Mouse (Mus musculus): ENCODE results near the gene Baiap3. TPM values are rescaled to one million over a fixed set of nuclear protein-coding genes. Genes with fewer than 3 reads are reported as not detected.

The Baiap3 gene
- 5.8 and 7.1 TPM in 2 replicates for polyA plus RNA-seq (2014; fragmentation: Nextera tagmentation; extraction: Ambion mirVana)

DNA sequence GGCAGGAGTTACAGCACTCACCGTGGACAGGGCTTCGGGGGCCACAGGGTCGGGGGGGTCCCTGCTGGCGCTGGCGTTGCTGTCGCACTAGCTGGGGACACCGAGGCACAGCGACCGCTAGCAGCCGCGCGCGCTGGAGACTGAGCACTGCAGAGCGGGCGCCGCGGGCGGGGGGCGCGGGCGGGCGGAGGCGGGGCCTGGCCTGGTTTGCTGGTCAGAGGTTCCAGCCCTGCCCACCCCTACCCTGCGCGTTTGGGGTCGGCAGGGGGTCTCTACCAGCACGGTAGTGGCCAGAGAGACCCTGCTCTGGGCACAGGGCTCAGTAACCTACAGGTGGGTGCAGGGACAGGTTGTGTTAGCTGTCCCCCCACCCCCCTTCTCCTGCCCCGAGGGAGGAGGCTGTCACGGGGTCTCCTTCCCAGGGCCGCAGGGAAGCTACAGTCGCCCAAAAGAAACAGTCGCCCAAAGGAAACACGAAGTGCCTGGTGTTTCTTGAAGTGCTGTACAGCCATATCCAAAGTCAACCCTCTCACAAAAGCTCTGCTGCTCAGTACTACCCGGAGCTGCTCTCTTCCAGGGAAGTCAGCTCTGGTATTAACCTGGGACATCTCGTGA, at the start of gene Baiap3:
TSS of gene Baiap3 (minus strand) at position 225 of the 615 bp plus-strand sequence.
- Histone ChIP-seq H3K4me1 (ENCODE audit: control insufficient read depth, insufficient read depth, low read length) (peaks cover 24% of the 10 kb centered on the region), H3K9ac (replicated peaks; ENCODE audit: low read depth, low read length) (peak within 1 kb of the TSS; percentile 32; the same call in 1 of the 2 replicates), H3K27ac (ENCODE audit: low read depth, low read length) (no peak within 1 kb of the TSS), H3K4me3 (ENCODE audit: low read depth, low read length) (peak within 1 kb of the TSS; percentile 17), H3K4me2 (ENCODE audit: low read depth, low read length) (peak within 1 kb of the TSS; percentile 48), H3K36me3 (ENCODE audit: control insufficient read depth, insufficient read depth, low read length) (0 out of 2 replicates have a peak, but pooled peaks cover 7% of the 10 kb centered on the region), H3K9me3 (ENCODE audit: control insufficient read depth, low read length) (no peaks in the 10 kb centered on the region), H3K27me3 (ENCODE audit: control insufficient read depth, insufficient read depth, low read length) (peaks cover 8% of the 10 kb centered on the region)
- 5% methylated on average over 35 of the region's 35 CpGs for WGBS
- no peak for ATAC-seq (ENCODE audit: low read depth)

DNA sequence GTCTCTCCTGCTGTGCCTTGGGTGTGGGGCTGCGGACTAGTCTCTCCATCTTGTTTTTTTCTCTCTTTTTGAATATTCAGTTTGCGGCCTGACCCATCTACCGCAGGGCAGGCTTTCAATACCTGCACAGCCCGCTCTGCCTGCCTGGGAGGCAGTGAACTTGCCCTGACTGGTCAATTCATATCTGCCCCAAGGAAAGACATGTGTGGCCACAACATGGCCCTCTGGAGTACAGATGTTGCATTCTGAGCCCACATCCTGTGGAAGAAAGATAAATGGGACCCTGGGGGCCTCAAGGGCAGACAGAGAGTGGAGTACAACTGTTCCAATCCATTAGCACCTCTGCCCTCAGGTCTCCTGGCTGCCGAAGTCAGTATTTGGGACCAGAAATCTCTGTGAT, 41.9 kb upstream of the Baiap3 start, which contains the start of gene Prss34:
TSS of gene Prss34 (plus strand) at position 301 of the 400 bp plus-strand sequence.
- 76% methylated on average over 5 of the region's 5 CpGs for WGBS
- no peak for ATAC-seq (ENCODE audit: low read depth)
- no peaks in the 10 kb centered on the region for H3K4me1 ChIP-seq (ENCODE audit: control insufficient read depth, insufficient read depth, low read length)

DNA sequence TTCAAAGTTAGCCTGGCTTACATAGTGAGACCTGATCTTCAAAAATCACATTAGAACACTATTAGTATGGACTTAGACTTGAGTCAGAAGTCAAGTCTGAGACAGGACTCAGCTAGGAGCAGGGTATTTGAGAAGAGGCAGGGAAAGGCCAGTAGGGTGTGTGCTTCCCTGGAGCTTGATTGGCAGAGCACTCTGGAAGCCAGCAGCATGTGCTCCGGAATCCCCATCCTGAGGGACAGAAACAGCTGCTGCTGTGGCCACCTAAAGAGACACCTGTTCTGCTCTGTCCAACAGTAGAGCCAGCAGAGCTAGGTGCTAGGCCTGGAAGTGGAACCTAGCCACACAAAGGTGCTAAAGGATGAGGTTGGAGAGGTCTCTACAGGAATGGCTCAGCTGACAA, 37.9 kb upstream of the Baiap3 start:
- H3K4me1 ChIP-seq (ENCODE audit: control insufficient read depth, insufficient read depth, low read length) = no peaks in the 10 kb centered on the region
- H3K36me3 ChIP-seq (ENCODE audit: control insufficient read depth, insufficient read depth, low read length) = no peaks in the 10 kb centered on the region
- no peaks in the 10 kb centered on the region for H3K27me3 ChIP-seq (ENCODE audit: control insufficient read depth, insufficient read depth, low read length)
- no peaks in the 10 kb centered on the region for H3K9me3 ChIP-seq (ENCODE audit: control insufficient read depth, low read length)
- no peak overlapping the region for H3K4me3 ChIP-seq (ENCODE audit: low read depth, low read length)
- no peak overlapping the region for H3K27ac ChIP-seq (ENCODE audit: low read depth, low read length)
- H3K9ac ChIP-seq (replicated peaks; ENCODE audit: low read depth, low read length) = no peak overlapping the region
- WGBS = 72% methylated on average over 1 of the region's 1 CpGs
- H3K4me2 ChIP-seq (ENCODE audit: low read depth, low read length) = no peak overlapping the region
- no peak for ATAC-seq (ENCODE audit: low read depth)

More for the DNA sequence above, 41.9 kb upstream of the Baiap3 start, which contains the start of gene Prss34:
- H3K4me2 ChIP-seq (ENCODE audit: low read depth, low read length) = no peak within 1 kb of the TSS
- no peaks in the 10 kb centered on the region for H3K27me3 ChIP-seq (ENCODE audit: control insufficient read depth, insufficient read depth, low read length)
- H3K9ac ChIP-seq (replicated peaks; ENCODE audit: low read depth, low read length) = no peak within 1 kb of the TSS
- no peaks in the 10 kb centered on the region for H3K9me3 ChIP-seq (ENCODE audit: control insufficient read depth, low read length)
- no peak within 1 kb of the TSS for H3K27ac ChIP-seq (ENCODE audit: low read depth, low read length)
- H3K36me3 ChIP-seq (ENCODE audit: control insufficient read depth, insufficient read depth, low read length) = no peaks in the 10 kb centered on the region
- H3K4me3 ChIP-seq (ENCODE audit: low read depth, low read length) = no peak within 1 kb of the TSS

DNA sequence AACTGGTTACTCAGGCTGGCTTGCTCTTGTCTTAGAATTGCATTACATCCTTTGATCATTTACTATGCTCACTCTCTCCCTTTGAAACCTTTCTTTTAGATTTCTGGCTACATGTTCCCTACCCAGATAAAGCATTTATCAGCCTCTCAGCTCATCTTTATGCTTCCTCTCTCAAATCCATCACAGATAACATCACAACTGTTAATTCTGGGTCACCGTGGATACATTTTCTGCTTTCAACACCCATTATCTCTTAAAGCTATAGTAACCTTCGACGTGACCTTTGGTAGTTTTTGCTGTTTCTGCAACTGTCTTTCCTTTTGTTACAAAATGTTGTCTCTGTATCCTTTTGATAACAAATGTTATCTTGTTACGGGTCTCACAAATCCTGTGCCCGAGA, 37.3 kb upstream of the Baiap3 start:
- no peaks in the 10 kb centered on the region for H3K27me3 ChIP-seq (ENCODE audit: control insufficient read depth, insufficient read depth, low read length)
- H3K27ac ChIP-seq (ENCODE audit: low read depth, low read length) = no peak overlapping the region
- ATAC-seq (ENCODE audit: low read depth) = no peak
- no peaks in the 10 kb centered on the region for H3K36me3 ChIP-seq (ENCODE audit: control insufficient read depth, insufficient read depth, low read length)
- WGBS = 85% methylated on average over 5 of the region's 5 CpGs
- no peaks in the 10 kb centered on the region for H3K4me1 ChIP-seq (ENCODE audit: control insufficient read depth, insufficient read depth, low read length)
- H3K4me3 ChIP-seq (ENCODE audit: low read depth, low read length) = no peak overlapping the region
- H3K9me3 ChIP-seq (ENCODE audit: control insufficient read depth, low read length) = no peaks in the 10 kb centered on the region
- no peak overlapping the region for H3K9ac ChIP-seq (replicated peaks; ENCODE audit: low read depth, low read length)
- H3K4me2 ChIP-seq (ENCODE audit: low read depth, low read length) = no peak overlapping the region

DNA sequence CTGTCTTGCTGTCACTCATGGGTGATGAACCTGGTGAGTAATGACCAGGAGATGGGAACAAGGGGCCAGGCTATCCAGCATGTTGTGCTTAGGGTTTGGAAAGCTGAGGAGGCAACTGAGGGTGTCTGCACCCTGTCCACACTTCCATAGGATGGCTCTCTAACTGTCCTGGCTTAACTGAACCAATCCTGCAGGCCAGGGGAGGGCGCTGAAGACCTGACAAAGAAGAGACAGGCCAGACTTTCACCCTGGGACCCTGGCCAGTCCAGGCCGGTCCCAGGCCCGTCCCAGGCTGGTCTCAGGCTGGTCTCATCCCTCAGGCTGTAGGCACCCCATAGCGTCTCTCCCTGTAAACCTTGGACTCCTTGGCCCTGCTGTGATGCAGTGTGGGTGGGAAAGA, 34.2 kb upstream of the Baiap3 start:
- ATAC-seq (ENCODE audit: low read depth) = no peak
- no peak overlapping the region for H3K4me2 ChIP-seq (ENCODE audit: low read depth, low read length)
- no peak overlapping the region for H3K27ac ChIP-seq (ENCODE audit: low read depth, low read length)
- H3K9me3 ChIP-seq (ENCODE audit: control insufficient read depth, low read length) = no peaks in the 10 kb centered on the region
- H3K4me3 ChIP-seq (ENCODE audit: low read depth, low read length) = no peak overlapping the region
- H3K9ac ChIP-seq (replicated peaks; ENCODE audit: low read depth, low read length) = no peak overlapping the region
- H3K4me1 ChIP-seq (ENCODE audit: control insufficient read depth, insufficient read depth, low read length) = no peaks in the 10 kb centered on the region
- 46% methylated on average over 4 of the region's 4 CpGs for WGBS
- no peaks in the 10 kb centered on the region for H3K27me3 ChIP-seq (ENCODE audit: control insufficient read depth, insufficient read depth, low read length)
- H3K36me3 ChIP-seq (ENCODE audit: control insufficient read depth, insufficient read depth, low read length) = no peaks in the 10 kb centered on the region

DNA sequence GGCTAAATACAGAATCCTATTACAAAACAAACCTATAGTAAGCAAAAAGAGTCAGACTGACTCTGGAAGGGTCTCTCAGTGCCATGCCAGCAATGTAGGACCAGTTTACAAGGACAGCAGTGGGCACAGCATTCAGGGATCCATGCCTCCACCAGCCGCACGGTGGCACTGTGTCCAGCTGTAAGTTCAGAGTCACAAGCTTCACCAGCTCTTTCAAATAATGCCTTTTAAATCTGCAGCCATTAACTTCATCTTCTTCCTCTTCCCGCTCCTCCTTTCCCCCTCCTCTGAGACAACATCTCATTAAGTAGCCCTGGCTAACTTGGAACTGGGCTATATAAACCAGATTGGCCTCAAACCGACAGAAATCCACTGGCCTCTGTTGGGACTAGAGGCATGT, 32.7 kb upstream of the Baiap3 start:
- Histone ChIP-seq H3K4me1 (ENCODE audit: control insufficient read depth, insufficient read depth, low read length) (no peaks in the 10 kb centered on the region), H3K36me3 (ENCODE audit: control insufficient read depth, insufficient read depth, low read length) (no peaks in the 10 kb centered on the region), H3K9ac (replicated peaks; ENCODE audit: low read depth, low read length) (no peak overlapping the region), H3K4me2 (ENCODE audit: low read depth, low read length) (no peak overlapping the region), H3K27ac (ENCODE audit: low read depth, low read length) (no peak overlapping the region), H3K9me3 (ENCODE audit: control insufficient read depth, low read length) (no peaks in the 10 kb centered on the region), H3K27me3 (ENCODE audit: control insufficient read depth, insufficient read depth, low read length) (no peaks in the 10 kb centered on the region), H3K4me3 (ENCODE audit: low read depth, low read length) (no peak overlapping the region)
- no peak for ATAC-seq (ENCODE audit: low read depth)
- 26% methylated on average over 4 of the region's 4 CpGs for whole genome bisulfite sequencing

DNA sequence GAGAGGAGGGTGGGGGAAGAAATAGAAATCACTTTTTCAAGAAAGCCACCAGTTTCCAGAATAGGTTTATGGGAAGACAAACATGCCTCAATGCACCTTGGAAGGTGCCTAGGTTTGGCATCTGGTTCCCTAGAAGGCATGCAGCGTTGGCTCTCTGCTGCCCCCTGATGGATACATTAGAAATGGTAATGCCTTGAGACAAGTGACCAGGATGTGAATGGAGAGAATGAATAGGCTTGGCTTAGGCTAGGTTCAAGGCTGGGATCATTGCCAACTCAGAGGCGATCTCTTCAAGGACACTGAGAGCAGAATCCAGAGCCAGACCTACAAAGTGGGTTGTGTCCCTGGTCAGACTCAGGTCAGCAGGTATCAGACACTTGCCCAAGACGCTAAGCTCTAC, 28.9 kb upstream of the Baiap3 start:
- 27% methylated on average over 3 of the region's 3 CpGs for WGBS
- Histone ChIP-seq H3K4me3 (ENCODE audit: low read depth, low read length) (no peak overlapping the region), H3K4me1 (ENCODE audit: control insufficient read depth, insufficient read depth, low read length) (no peaks in the 10 kb centered on the region), H3K36me3 (ENCODE audit: control insufficient read depth, insufficient read depth, low read length) (no peaks in the 10 kb centered on the region), H3K27me3 (ENCODE audit: control insufficient read depth, insufficient read depth, low read length) (no peaks in the 10 kb centered on the region), H3K27ac (ENCODE audit: low read depth, low read length) (no peak overlapping the region), H3K4me2 (ENCODE audit: low read depth, low read length) (no peak overlapping the region), H3K9ac (replicated peaks; ENCODE audit: low read depth, low read length) (no peak overlapping the region), H3K9me3 (ENCODE audit: control insufficient read depth, low read length) (no peaks in the 10 kb centered on the region)
- no peak for ATAC-seq (ENCODE audit: low read depth)

DNA sequence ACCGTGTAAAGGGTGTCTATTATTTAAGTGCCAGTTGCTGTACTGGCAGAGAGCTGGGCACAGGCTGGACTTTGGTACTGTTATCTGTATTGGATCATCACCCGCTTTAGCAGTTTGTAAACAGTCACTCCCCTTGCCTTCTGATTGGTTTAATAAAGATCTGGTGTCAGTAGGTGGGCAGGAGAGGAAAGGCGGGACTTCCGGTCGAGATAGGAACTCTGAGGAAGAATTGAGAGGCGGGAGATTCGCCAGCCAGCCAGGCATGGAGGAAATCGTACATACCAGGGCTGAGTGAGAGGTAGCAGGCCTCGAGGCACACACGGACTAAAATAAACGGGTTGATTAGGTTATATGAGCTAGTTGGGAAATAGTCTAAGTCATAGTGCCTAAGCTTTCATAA, 26.0 kb upstream of the Baiap3 start:
- WGBS = 49% methylated on average over 11 of the region's 11 CpGs
- Histone ChIP-seq H3K27me3 (ENCODE audit: control insufficient read depth, insufficient read depth, low read length) (no peaks in the 10 kb centered on the region), H3K4me1 (ENCODE audit: control insufficient read depth, insufficient read depth, low read length) (no peaks in the 10 kb centered on the region), H3K27ac (ENCODE audit: low read depth, low read length) (no peak overlapping the region), H3K36me3 (ENCODE audit: control insufficient read depth, insufficient read depth, low read length) (no peaks in the 10 kb centered on the region), H3K9ac (replicated peaks; ENCODE audit: low read depth, low read length) (no peak overlapping the region), H3K4me2 (ENCODE audit: low read depth, low read length) (no peak overlapping the region), H3K9me3 (ENCODE audit: control insufficient read depth, low read length) (no peaks in the 10 kb centered on the region), H3K4me3 (ENCODE audit: low read depth, low read length) (no peak overlapping the region)
- ATAC-seq (ENCODE audit: low read depth) = no peak

DNA sequence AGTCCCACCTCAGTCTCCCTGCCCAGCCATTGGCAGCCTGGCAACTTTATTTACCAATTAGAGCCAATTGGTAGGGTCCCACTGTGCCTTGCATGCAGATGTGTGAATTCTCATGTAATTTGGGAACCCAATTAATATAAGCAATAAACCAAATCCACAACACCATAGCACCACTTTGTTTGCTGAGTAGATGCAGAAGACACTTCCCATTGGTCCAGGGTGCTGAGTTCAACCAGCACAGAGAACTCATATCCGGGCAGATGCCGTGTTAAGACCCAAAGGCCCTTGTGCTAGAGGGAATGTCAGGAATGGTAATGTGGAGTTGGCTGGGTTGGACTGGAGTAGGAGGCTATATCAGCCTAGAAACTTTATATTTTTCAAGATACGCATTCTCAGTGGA, 19.7 kb upstream of the Baiap3 start:
- WGBS = 96% methylated on average over 3 of the region's 3 CpGs
- Histone ChIP-seq H3K27ac (ENCODE audit: low read depth, low read length) (no peak overlapping the region), H3K4me2 (ENCODE audit: low read depth, low read length) (no peak overlapping the region), H3K9ac (replicated peaks; ENCODE audit: low read depth, low read length) (no peak overlapping the region), H3K36me3 (ENCODE audit: control insufficient read depth, insufficient read depth, low read length) (no peaks in the 10 kb centered on the region), H3K9me3 (ENCODE audit: control insufficient read depth, low read length) (no peaks in the 10 kb centered on the region), H3K27me3 (ENCODE audit: control insufficient read depth, insufficient read depth, low read length) (no peaks in the 10 kb centered on the region), H3K4me1 (ENCODE audit: control insufficient read depth, insufficient read depth, low read length) (peaks cover 14% of the 10 kb centered on the region), H3K4me3 (ENCODE audit: low read depth, low read length) (no peak overlapping the region)
- no peak for ATAC-seq (ENCODE audit: low read depth)
